Mouse (Mus musculus): ENCODE measurements around the gene Mbtps1.

Gene Mbtps1

GRCm38 (mm10) chr8:119558603-119559401 lies at the start of gene Mbtps1:
Gene Mbtps1 (minus strand): TSS chr8:119558735.
- DNase-seq = peak; percentile 99 to 100

GRCm38 (mm10) chr8:119606224-119606623 lies 47.7 kb upstream of the Mbtps1 start:
- peak; percentile 14 to 21 for DNase-seq

- DNase-seq = peak; percentile 97
Measured at GRCm38 (mm10) chr8:119604996-119605395, 46.5 kb upstream of the Mbtps1 start, which contains the start of gene Taf1c. Gene Taf1c (minus strand): TSS chr8:119605222.

GRCm38 (mm10) chr8:119604398-119604803 lies 45.9 kb upstream of the Mbtps1 start:
- DNase-seq = no peak

- DNase-seq = no peak
Measured at GRCm38 (mm10) chr8:119603771-119604170, 45.2 kb upstream of the Mbtps1 start.

GRCm38 (mm10) chr8:119591456-119591855 lies 32.9 kb upstream of the Mbtps1 start:
- no peak for DNase-seq

- no peak for DNase-seq
Measured at GRCm38 (mm10) chr8:119590348-119590747, 31.8 kb upstream of the Mbtps1 start.

GRCm38 (mm10) chr8:119588844-119589243 lies 30.3 kb upstream of the Mbtps1 start:
- DNase-seq = no peak

- DNase-seq = no peak
Measured at GRCm38 (mm10) chr8:119588321-119588720, 29.8 kb upstream of the Mbtps1 start.

GRCm38 (mm10) chr8:119585901-119586300 lies 27.4 kb upstream of the Mbtps1 start:
- peak in 1 of 2 experiments; percentile 9 for DNase-seq

GRCm38 (mm10) chr8:119580441-119581161 lies 22.1 kb upstream of the Mbtps1 start:
- DNase-seq = no peak

- DNase-seq = no peak
Measured at GRCm38 (mm10) chr8:119579096-119579495, 20.6 kb upstream of the Mbtps1 start.

GRCm38 (mm10) chr8:119575366-119575726 lies 16.8 kb upstream of the Mbtps1 start:
- DNase-seq = no peak

- peak; percentile 97 for DNase-seq
Measured at GRCm38 (mm10) chr8:119574437-119575365, 16.2 kb upstream of the Mbtps1 start, which contains the start of the genes Hsdl1 and Dnaaf1. Gene Hsdl1 (minus strand): TSS chr8:119575183. Gene Dnaaf1 (plus strand): TSS chr8:119575235.

- DNase-seq = no peak
Measured at GRCm38 (mm10) chr8:119572411-119572810, 13.9 kb upstream of the Mbtps1 start.

GRCm38 (mm10) chr8:119571135-119571534 lies 12.6 kb upstream of the Mbtps1 start:
- no peak for DNase-seq

- no peak for DNase-seq
Measured at GRCm38 (mm10) chr8:119569881-119570280, 11.3 kb upstream of the Mbtps1 start.

GRCm38 (mm10) chr8:119568951-119569350 lies 10.4 kb upstream of the Mbtps1 start:
- DNase-seq = no peak

- DNase-seq = no peak
Measured at GRCm38 (mm10) chr8:119568251-119568650, 9.7 kb upstream of the Mbtps1 start.

- DNase-seq = no peak
Measured at GRCm38 (mm10) chr8:119566367-119566766, 7.8 kb upstream of the Mbtps1 start.

GRCm38 (mm10) chr8:119563849-119564251 lies 5.3 kb upstream of the Mbtps1 start:
- DNase-seq = peak; percentile 65 to 68

GRCm38 (mm10) chr8:119559402-119559720 lies 826 bp upstream of the Mbtps1 start:
- DNase-seq = no peak
